ENCODE assay signal across 8 mouse cellular contexts in the genomic region with DNA sequence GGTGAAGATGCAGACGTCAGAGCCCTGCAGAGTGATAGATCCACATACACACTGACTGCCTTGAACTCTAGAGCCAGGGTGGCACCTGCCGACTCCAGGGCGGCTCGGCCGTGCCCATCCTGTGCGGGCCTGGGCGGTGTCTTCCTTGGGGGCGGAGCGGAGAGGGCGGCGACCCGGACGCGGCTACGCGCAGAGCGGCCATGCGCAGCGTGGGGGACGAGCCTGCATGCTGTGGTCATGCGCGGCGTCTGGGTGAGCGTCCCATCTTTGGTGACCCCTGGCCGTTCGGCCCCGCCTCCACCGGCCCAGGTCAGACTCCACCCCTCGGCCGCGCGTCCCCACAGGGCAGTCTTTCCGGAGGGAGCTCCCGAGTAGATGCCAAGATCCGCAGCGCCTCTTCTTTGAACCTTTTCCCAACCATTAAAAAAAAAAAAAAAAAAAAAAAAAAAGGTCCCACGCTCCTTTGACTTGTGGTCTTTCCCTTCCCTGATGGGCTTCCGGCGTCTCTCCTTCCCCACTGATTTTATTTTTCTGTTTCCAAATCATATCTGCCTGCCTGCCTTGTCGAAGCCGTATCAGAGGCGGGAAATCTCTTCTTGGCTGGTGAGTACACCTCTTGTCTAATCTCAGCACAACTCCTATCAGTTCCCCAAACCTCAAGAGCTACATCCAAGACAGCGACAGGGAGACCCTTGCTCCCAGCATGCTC. TPM values are rescaled to one million over a fixed set of nuclear protein-coding genes. Genes with fewer than 3 reads are reported as not detected.
DNase-seq lines count a peak whose midpoint lies in the region; ATAC-seq and TF ChIP-seq lines count a peak whose summit lies in the region.

Gene Cisd3, plus strand, starts transcription at position 214 of the 709 bp plus-strand sequence.

- H3K36me3 ChIP-seq in forebrain, embryonic 12.5 days (replicated peaks): peaks cover 49% of the 10 kb centered on the region
- peaks cover 18% of the 10 kb centered on the region for H3K36me3 ChIP-seq in heart, embryonic 16.5 days (ENCODE audit: control insufficient read depth, insufficient read depth)
- no peaks in the 10 kb centered on the region for H3K36me3 ChIP-seq in liver, embryonic 14.5 days (replicated peaks; ENCODE audit: control insufficient read depth, insufficient read depth, low read depth)
- H3K36me3 ChIP-seq in stomach, embryonic 15.5 days: peaks cover 20% of the 10 kb centered on the region

- peak; percentile 89 for DNase-seq in B cell, adult 2 months
- peak; percentile 81 for DNase-seq in brain, embryonic 14.5 days (ENCODE audit: low read depth)
- DNase-seq in kidney, postnatal 36 days: peak; percentile 98
- peak in 2 of 3 experiments; percentile 39 to 41 for DNase-seq in liver, embryonic 14.5 days (ENCODE audit: low read depth in 3 of 3, low spot score in 3 of 3)
- peak; percentile 85 for DNase-seq in neural tube, embryonic 10.5 days (ENCODE audit: extremely low spot score, low spot score)

- no peak for TF ChIP-seq EP300 in liver, embryonic 14.5 days (IDR thresholded peaks at IDR 0.05; ENCODE audit: low read depth)

- H3K9ac ChIP-seq in forebrain, embryonic 12.5 days: peak within 1 kb of the TSS; percentile 53
- peak within 1 kb of the TSS; percentile 64 for H3K9ac ChIP-seq in heart, embryonic 16.5 days (ENCODE audit: low read length)
- H3K9ac ChIP-seq in liver, embryonic 14.5 days (replicated peaks): no peak within 1 kb of the TSS
- H3K9ac ChIP-seq in stomach, embryonic 15.5 days: 0 out of 2 replicates have a peak within 1 kb of the TSS, but pooled peaks have one; percentile 25

- H3K4me1 ChIP-seq in forebrain, embryonic 12.5 days: peaks cover 18% of the 10 kb centered on the region
- peaks cover 24% of the 10 kb centered on the region for H3K4me1 ChIP-seq in heart, embryonic 16.5 days (ENCODE audit: control insufficient read depth, insufficient read depth, low read length)
- peaks cover 0 to 6% of the 10 kb centered on the region in 2 experiments; a peak in 1 of 4 replicates for H3K4me1 ChIP-seq in liver, embryonic 14.5 days (replicated peaks; ENCODE audit: control insufficient read depth in 2 of 2, insufficient read depth in 2 of 2, low read length in 1 of 2)
- peaks cover 23% of the 10 kb centered on the region; the same call in 1 of the 2 replicates for H3K4me1 ChIP-seq in stomach, embryonic 15.5 days

- peak within 1 kb of the TSS; percentile 43; the same call in 1 of the 2 replicates for H3K27ac ChIP-seq in forebrain, embryonic 12.5 days
- peak within 1 kb of the TSS; percentile 79 for H3K27ac ChIP-seq in heart, embryonic 16.5 days (ENCODE audit: low read length)
- H3K27ac ChIP-seq in liver, embryonic 14.5 days: no peak within 1 kb of the TSS
- H3K27ac ChIP-seq in stomach, embryonic 15.5 days: peak within 1 kb of the TSS; percentile 18; the same call in 1 of the 2 replicates

- no peak for TF ChIP-seq CTCF in brain, embryonic 14.5 days (IDR thresholded peaks at IDR 0.05; ENCODE audit: borderline replicate concordance, extremely low read depth, insufficient read depth, insufficient read length)
- TF ChIP-seq CTCF in liver, embryonic 14.5 days (IDR thresholded peaks at IDR 0.05; ENCODE audit: low read depth): no peak

- no peaks in the 10 kb centered on the region for H3K9me3 ChIP-seq in forebrain, embryonic 12.5 days
- no peaks in the 10 kb centered on the region for H3K9me3 ChIP-seq in heart, embryonic 16.5 days (replicated peaks; ENCODE audit: control insufficient read depth, low read length)
- H3K9me3 ChIP-seq in liver, embryonic 14.5 days (ENCODE audit: control insufficient read depth, low read length): no peaks in the 10 kb centered on the region
- no peaks in the 10 kb centered on the region for H3K9me3 ChIP-seq in stomach, embryonic 15.5 days

- WGBS in forebrain, embryonic 12.5 days: under 1% methylated on average over 43 of the region's 43 CpGs
- WGBS in heart, embryonic 16.5 days: under 1% methylated on average over 43 of the region's 43 CpGs
- under 1% methylated on average over 43 of the region's 43 CpGs for WGBS in liver, embryonic 14.5 days (ENCODE audit: insufficient replicate concordance)
- WGBS in stomach, embryonic 15.5 days: under 1% methylated on average over 42 of the region's 43 CpGs

- peak; percentile 77 for ATAC-seq in forebrain, embryonic 12.5 days (ENCODE audit: low FRiP score)
- ATAC-seq in heart, embryonic 16.5 days (replicated peaks; ENCODE audit: extremely low read depth, insufficient read depth, low FRiP score): peak; percentile 90
- peak; percentile 79 for ATAC-seq in liver, embryonic 14.5 days (ENCODE audit: insufficient read depth)
- peak; percentile 86 for ATAC-seq in stomach, embryonic 15.5 days (ENCODE audit: insufficient read depth, low FRiP score, low read depth)

- TF ChIP-seq POLR2A in brain, embryonic 14.5 days (IDR thresholded peaks at IDR 0.05; ENCODE audit: borderline replicate concordance, extremely low read depth, insufficient read depth, insufficient read length, poor library complexity, severe bottlenecking): 0 out of 2 replicates have a peak, but pooled peaks have one; percentile 19

- H3K4me3 ChIP-seq in forebrain, embryonic 12.5 days (replicated peaks): peak within 1 kb of the TSS; percentile 45
- peak within 1 kb of the TSS; percentile 51 for H3K4me3 ChIP-seq in heart, embryonic 16.5 days (ENCODE audit: low read length)
- peak within 1 kb of the TSS; percentile 8 to 47 for H3K4me3 ChIP-seq in liver, embryonic 14.5 days (ENCODE audit: insufficient read depth in 1 of 2, low read depth in 2 of 2, low read length in 2 of 2)
- H3K4me3 ChIP-seq in stomach, embryonic 15.5 days (replicated peaks): peak within 1 kb of the TSS; percentile 40

- H3K27me3 ChIP-seq in forebrain, embryonic 12.5 days: 0 out of 2 replicates have a peak, but pooled peaks cover 7% of the 10 kb centered on the region
- H3K27me3 ChIP-seq in heart, embryonic 16.5 days (ENCODE audit: control insufficient read depth, insufficient read depth, low read length): no peaks in the 10 kb centered on the region
- no peaks in the 10 kb centered on the region for H3K27me3 ChIP-seq in liver, embryonic 14.5 days (ENCODE audit: control insufficient read depth, insufficient read depth, low read length)
- no peaks in the 10 kb centered on the region for H3K27me3 ChIP-seq in stomach, embryonic 15.5 days (replicated peaks)

- H3K4me2 ChIP-seq in forebrain, embryonic 12.5 days: peak within 1 kb of the TSS; percentile 87
- H3K4me2 ChIP-seq in heart, embryonic 16.5 days (ENCODE audit: low read depth, low read length): peak within 1 kb of the TSS; percentile 78
- peak within 1 kb of the TSS; percentile 25 for H3K4me2 ChIP-seq in liver, embryonic 14.5 days (ENCODE audit: low read depth)
- H3K4me2 ChIP-seq in stomach, embryonic 15.5 days: peak within 1 kb of the TSS; percentile 62

RNA-seq across cellular contexts. Expression of gene Cisd3, which starts in this region (rescaled TPM):
- polyA plus RNA-seq in brain, embryonic 14.5 days (2012; rRNA removed): 13.1 and 13.5 TPM in 2 replicates
- polyA plus RNA-seq in forebrain, embryonic 12.5 days (2016; fragmentation: Nextera tagmentation; extraction: Ambion mirVana): 13.2 and 14.9 TPM in 2 replicates
- polyA plus RNA-seq in heart, embryonic 16.5 days (2015; fragmentation: Nextera tagmentation; extraction: Ambion mirVana): 81.1 and 86.1 TPM in 2 replicates
- 3.0 and 4.9 TPM in 2 replicates for polyA plus RNA-seq in liver, embryonic 14.5 days (2012; rRNA removed)
- polyA plus RNA-seq in liver, embryonic 14.5 days (2014; fragmentation: Nextera tagmentation; extraction: Ambion mirVana): 10.0 and 11.4 TPM in 2 replicates
- 37.2 and 40.7 TPM in 2 replicates for polyA plus RNA-seq in stomach, embryonic 15.5 days (2015; fragmentation: Nextera tagmentation; extraction: Ambion mirVana)

Comparison
In these comparisons a context has a peak if more than half of its experiments do, and no peak if none do; other contexts are left out.
1. DNase-seq: peak in every context shown above with its lines; median percentile 98 in kidney, postnatal 36 days; 89 in B cell, adult 2 months; 85 in neural tube, embryonic 10.5 days; 81 in brain, embryonic 14.5 days; 40 in liver, embryonic 14.5 days.
2. H3K4me2 ChIP-seq: peak in every context shown above with its lines; median percentile 87 in forebrain, embryonic 12.5 days; 78 in heart, embryonic 16.5 days; 62 in stomach, embryonic 15.5 days; 25 in liver, embryonic 14.5 days.